Mouse (Mus musculus): ENCODE measurements around the gene Dbi.

DNA sequence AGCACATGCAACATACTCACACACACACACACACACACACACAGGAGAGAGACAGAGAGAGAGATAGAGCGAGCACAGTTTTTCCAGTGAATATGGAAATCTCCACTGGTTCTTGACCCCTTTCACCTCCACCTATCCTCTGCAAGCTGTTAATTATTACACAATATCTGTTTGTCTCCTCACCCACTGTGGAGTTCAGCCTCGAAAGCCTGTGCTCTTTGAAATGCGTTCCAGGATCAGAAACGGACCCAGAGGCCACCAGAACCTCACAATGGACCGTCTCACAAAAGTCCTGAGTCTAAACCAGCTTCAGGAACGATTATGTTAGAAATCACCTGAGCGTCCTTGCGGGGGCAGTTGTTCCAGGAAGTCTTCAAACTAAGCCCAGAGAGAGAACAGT lies 54.7 kb downstream of the Dbi start:
- TF ChIP-seq TAL1 (IDR thresholded peaks at IDR 0.05; ENCODE audit: low read length), result no peak
- no peak for TF ChIP-seq GATA1 (IDR thresholded peaks at IDR 0.05; ENCODE audit: low read length)
